Mouse (Mus musculus) brain, embryonic 14.5 days (tissue): Measurements from ENCODE around the gene Dnah17.

Experiments
- CTCF ChIP-seq: fragments of 200-500 bp; IDR thresholded peaks from 2 replicates; pipeline ENCODE4 v1.5.1; 2012; ENCODE audit warnings: inconsistent platforms, mild to moderate bottlenecking, moderate library complexity, borderline replicate concordance; ENCODE audit not compliant: insufficient read depth, insufficient read length; ENCODE audit errors: extremely low read depth
- POLR2A ChIP-seq: fragments of 200-500 bp; IDR thresholded peaks from 2 replicates; pipeline ENCODE4 v1.6.1; 2012; ENCODE audit warnings: mild to moderate bottlenecking, inconsistent platforms, borderline replicate concordance; ENCODE audit not compliant: poor library complexity, insufficient read depth, insufficient read length, severe bottlenecking; ENCODE audit errors: extremely low read depth

GRCm38 (mm10) chr11:118129812-118130211 lies 622 bp downstream of the Dnah17 start:
- no peak for TF ChIP-seq POLR2A
- TF ChIP-seq CTCF: no peak
